Mouse (Mus musculus) urinary bladder, adult 18-20 months (tissue): ENCODE measurements at regions not wholly inside any gene's neighbourhood (a gene's known extent, or its start where the extent isn't known, plus 50 kb on each side); places are given as distances from the start of the nearest gene placed in this dataset.
A peak's percentile ranks its signal among the peaks of the same experiment; 100 is the strongest.
"Not testable (repeated sequence)": the region's sequence is repeated elsewhere in the genome, so short reads cannot be mapped to it uniquely, and the experiment has no call there.

Experiments
- DNase-seq, 2 experiments: peaks; one replicate each; pipeline ENCODE4 v3.0.0; 2022; ENCODE audit warnings: low spot score in 2 of 2, mixed read lengths in 2 of 2

DNA sequence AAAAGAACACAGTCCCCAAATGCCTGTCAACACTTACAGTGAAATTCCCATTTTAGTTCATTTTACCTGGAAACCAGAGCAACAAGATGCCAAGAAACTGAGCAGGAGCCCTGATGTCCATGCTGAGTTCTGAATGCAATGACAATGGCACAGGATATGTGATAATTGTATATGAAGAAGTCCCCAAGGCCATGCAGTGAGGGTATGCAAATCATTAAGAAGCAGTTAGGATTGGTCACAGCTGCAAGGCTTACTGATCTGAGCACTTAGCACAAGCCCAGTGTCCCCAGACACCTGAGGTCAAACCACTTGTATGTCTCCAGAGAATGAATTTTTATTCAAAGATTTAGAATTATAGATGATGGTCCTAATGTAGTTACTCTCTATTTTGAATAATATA is 419.0 kb upstream of the Tacstd2 start:
- not testable (repeated sequence) for DNase-seq

DNA sequence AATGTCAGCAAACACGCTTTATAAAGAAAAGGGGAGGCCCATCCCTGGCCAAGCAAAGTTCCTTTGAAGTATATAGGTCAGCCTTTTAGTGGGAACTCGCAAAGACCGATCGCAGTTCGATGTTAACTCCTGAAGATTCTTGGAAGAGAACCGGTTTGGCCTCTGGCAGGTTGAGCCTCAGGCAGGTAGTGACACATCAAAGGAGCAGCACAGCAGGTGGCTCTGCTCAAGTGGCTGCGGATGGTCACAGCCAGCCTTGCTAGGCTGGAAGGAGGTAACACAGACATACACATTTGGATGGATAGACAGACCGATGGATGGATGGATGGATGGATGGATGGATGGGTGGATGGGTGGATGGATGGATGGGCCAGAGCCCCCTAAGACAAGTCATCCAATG is 395.9 kb upstream of the Tacstd2 start:
- DNase-seq = not testable (repeated sequence)

DNA sequence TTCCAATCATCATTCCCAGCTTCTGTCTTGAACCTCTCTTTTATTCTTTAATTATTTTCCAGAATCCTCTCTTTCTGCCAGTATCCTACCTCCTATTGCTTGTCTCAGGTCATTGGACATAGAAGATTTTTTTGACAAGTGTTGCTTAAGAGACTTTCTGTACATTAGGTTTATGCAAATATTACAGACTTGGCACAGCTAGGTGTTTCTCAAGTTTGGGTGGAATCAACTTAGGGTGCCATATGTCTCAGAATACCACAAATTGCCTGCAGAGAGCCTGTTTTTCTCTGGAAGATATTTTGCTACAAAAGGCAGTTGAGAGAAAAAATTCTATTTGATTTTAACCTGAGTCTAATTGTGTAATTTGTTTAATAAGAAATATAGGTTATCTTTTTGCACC is 386.9 kb upstream of the Tacstd2 start:
- DNase-seq = no peak

- DNase-seq = no peak
These were observed 378.3 kb upstream of the Tacstd2 start for GRCm38 (mm10) chr6:67913903-67914302.

DNA sequence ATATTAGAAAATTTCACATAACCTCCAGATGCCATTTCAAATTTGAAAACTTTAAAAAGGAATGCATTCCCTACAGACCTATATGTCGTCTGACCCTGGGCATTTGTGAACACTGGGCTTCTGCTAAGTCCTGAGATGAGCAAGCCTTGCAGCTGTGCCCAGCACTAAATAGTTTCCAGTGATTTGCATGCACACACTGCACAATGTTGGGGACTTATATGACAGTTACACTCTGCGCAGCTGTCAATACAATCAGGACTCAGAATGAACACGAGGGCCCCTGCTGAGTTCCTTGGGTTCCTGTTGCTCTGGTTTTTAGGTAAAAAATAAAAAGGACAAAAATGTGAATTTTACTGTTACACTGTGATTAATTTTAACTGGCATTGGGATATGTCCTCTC is 377.7 kb upstream of the Tacstd2 start:
- DNase-seq = no peak

- DNase-seq = no peak
These were observed 360.9 kb upstream of the Tacstd2 start for GRCm38 (mm10) chr6:67896495-67896894.

DNA sequence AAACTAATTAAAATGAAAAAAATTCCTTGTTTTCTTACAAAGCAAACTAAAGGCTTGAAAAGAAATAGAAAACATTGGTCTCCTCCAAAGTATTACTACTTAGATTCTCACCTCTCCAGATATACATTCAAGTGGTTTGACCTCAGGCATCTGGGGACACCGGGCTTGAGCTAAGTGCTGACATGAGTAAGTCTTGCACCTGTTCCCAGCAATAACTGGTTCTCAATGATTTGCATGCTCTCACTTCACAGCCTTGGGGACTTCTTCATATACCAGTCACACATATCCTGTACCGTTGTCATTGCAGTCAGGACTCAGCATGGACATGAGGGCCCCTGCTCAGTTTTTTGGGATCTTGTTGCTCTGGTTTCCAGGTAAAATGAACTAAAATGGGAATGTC is 360.3 kb upstream of the Tacstd2 start:
- DNase-seq = no peak

DNA sequence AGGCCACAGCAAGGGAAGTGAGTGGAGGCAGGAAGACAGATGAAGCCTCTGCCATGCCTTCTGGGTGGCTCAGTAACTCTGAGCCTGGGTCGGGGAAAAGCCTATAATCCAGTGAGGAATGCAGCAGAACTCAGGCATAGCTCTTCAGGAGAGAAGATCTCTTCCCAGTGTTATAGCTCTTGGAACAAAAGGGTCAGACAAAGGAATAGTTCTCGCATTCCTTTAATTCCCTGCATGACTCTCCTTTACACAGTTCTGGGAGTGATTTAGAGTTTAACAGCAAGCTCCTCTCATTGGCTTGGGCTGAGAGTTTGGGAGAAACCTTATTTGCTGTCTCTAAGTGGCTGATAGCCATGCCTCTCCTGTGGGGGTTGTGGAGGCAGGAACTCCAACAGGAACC is 352.0 kb upstream of the Tacstd2 start:
- no peak for DNase-seq

GRCm38 (mm10) chr6:67884893-67885292 is 349.3 kb upstream of the Tacstd2 start:
- DNase-seq = no peak

DNA sequence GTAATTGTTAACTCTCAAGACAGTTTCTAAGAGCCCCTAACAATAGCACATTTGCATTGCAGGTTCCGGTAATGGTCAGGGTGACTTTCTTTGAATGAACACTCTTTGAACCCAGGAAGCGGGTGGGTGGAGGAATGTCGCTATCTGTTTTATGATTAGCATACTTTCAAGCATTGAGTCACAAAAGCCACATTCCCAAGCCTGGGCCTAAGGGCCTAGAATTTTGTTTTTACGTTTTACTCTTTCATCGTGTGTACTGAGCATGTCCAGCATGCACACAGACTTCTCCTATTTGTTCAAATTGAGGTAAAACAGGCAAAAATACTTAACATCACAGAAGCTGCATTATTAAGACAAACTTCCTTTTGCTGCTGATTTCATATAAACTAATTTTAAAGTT is 345.9 kb upstream of the Tacstd2 start:
- DNase-seq = not testable (repeated sequence)

DNA sequence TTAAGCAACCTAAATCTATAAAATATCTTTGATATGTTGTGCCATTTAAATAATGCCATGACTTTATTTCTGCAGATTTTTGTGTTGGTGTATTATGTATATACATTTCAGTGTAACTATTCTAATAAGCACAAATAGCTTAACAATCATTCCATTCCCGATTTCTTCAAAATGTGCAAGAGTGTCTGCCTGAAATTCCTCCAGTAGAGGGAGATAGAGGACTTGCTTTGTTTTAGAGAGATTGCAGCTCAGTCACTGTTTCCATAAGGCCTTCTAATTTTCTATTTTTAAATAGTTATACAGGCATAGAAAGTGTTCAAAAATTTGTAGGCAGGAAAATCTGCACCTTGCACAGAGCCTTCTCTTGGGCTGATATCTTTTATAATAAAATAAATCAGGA is 322.3 kb upstream of the Tacstd2 start:
- not testable (repeated sequence) for DNase-seq

GRCm38 (mm10) chr6:67839486-67839885 is 303.9 kb upstream of the Tacstd2 start:
- DNase-seq = not testable (repeated sequence)

DNA sequence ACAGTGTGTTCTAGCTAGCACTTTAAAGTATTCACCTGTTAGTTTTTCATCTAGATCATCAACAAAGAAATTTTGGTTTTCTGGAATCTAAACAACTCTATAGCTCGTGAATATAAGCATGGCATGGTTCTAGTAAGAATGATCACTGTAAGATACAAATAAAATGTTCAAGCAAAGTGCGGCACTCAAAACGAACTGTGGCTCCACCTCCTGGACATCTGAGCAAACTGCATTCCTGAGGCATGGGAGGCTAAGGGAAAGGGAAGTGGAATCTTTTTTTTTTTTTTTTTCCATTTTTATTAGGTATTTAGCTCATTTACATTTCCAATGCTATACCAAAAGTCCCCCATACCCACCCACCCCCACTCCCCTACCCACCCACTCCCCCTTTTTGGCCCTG is 276.9 kb upstream of the Tacstd2 start:
- DNase-seq = not testable (repeated sequence)

GRCm38 (mm10) chr6:67791393-67791792 is 255.8 kb upstream of the Tacstd2 start:
- no peak for DNase-seq

- DNase-seq = no peak
These were observed 255.1 kb upstream of the Tacstd2 start for GRCm38 (mm10) chr6:67790742-67791141.

DNA sequence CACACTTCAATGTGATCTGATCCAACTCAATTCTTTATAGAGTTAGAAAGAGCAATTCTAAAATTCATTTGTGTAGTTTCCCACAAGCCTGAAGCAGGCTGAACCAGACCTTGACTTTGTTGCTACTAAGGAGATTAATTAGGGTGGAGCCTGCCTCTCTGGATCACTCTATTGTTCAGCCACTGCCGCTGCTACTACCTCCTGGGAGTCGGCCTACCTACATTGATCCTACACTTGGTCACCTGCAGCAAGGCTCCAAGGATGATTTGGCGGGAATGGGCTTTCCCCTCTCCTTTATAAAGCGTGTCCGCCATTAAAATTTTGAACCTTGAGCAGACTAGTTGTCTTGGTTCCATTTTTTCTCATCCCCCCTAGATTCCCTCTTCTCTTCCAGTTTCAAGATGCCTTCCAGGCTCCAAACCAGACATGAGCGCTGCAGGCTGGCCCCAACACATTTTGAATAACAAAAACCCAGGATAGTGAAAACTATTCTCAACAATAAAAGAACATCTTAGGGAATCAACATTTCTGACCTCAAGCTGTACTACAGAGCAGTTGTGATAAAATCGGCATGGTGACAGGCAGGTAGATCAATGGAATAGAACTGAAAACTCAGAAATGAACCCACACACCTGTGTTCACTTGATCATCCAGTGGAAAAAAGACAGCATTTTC is 251.6 kb upstream of the Tacstd2 start:
- DNase-seq = no peak

- no peak for DNase-seq
These were observed 243.3 kb upstream of the Tacstd2 start for GRCm38 (mm10) chr6:67778883-67779282.

- DNase-seq = not testable (repeated sequence)
These were observed 218.5 kb upstream of the Tacstd2 start for GRCm38 (mm10) chr6:67754102-67754501.

- DNase-seq = no peak
These were observed 190.0 kb upstream of the Tacstd2 start for GRCm38 (mm10) chr6:67725611-67726010.

DNA sequence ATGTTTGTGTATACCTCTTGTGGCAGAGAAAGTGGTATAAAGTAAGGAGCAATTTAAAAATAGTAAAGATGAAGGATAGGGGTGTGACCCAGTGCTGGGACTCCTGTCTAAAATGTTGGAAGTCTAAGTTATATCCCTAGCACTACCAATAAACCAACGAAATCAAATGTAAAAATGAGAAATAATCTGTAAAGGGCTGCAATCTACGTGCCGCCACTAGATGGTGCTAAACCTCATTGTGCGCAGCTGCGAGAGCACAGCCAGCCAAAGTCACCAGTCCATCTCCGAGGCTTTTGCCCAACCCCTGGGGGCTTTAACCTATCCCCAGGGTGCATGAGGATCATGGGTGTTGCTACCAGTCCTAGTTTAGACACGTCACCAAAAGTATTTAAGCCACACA is 163.4 kb upstream of the Tacstd2 start:
- peak in 1 of 2 experiments; percentile 3 for DNase-seq

DNA sequence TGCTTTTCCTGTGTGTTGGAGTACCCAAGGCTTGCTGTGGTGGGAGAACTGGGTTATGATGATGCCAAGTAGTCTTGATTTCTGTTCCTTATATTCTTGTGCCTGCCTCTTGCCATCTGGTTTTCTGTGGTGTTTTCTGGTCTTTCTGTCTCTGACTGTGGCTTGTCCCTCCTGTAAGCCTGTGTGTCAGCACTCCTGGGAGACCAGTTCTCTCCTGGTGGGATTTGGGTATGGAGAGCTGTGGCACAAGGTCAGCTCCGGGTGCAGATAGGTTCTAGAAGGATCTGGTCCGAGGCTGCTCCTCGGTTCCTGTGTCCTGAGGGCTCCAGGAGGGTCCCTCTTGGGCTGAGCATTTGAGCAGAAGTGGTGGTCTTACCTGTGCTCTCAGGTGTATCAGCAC is 155.4 kb upstream of the Tacstd2 start:
- not testable (repeated sequence) for DNase-seq

DNA sequence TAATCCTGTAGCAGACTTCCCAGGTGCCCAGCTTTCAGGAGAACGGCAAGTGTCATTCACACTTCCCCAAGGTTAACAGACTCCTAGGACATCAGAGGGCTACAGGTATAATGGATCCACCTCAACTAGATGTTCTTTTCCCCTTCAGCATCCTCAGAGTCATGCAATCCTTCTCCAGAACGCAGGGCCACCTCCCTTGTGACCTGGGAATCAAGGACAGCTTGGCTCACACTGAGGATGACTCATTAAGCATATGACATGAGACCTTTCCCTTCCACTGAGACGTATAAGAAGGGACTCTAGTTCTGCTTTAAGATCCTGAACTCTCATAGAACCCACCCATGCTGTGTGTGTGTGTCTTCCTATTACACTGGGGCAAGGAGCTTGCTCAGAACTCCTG is 147.5 kb upstream of the Tacstd2 start:
- DNase-seq = not testable (repeated sequence)

- not testable (repeated sequence) for DNase-seq
These were observed 146.0 kb upstream of the Tacstd2 start for GRCm38 (mm10) chr6:67681641-67682040.

DNA sequence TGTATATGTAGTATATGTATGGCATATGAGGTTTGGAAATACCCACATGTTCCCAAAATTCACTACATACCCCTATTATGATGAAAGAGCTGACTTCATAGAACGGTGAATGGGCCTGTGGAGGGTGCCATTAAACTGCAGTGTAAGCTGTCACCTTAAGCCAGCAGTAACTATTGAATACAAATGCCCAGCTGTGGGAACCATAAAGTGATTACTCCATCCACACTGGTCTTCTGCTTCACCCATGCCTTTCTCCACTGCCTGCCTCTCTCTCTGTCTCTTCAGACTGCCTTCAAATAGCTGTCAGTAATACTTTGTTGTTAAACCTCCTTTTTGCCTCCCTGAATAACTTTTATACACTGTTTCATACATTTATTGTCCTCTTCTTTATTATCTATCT is 143.5 kb upstream of the Tacstd2 start:
- not testable (repeated sequence) for DNase-seq
